Mouse (Mus musculus) lung, adult 2 months (tissue): ENCODE measurements at regions not wholly inside any gene's neighbourhood (a gene's known extent, or its start where the extent isn't known, plus 50 kb on each side); places are given as distances from the start of the nearest gene placed in this dataset.

Source experiments
- CTCF ChIP-seq: fragments of 200-500 bp; IDR thresholded peaks from 2 replicates; pipeline ENCODE4 v1.5.1; 2011; ENCODE audit warnings: mild to moderate bottlenecking, low read length, control low read depth; ENCODE audit not compliant: insufficient read depth
- POLR2A ChIP-seq: fragments of 200-500 bp; IDR thresholded peaks from 2 replicates; pipeline ENCODE4 v1.6.1; 2011; ENCODE audit warnings: low read depth, mild to moderate bottlenecking, control low read depth, low read length, borderline replicate concordance; ENCODE audit errors: extremely low read depth

GRCm38 (mm10) chr13:64565791-64566190, 68.2 kb upstream of the Fam240b start:
- TF ChIP-seq CTCF (no peak), POLR2A (no peak)
